Mouse (Mus musculus): ENCODE measurements around the gene Slc30a2. TPM values are rescaled to one million over a fixed set of nuclear protein-coding genes. Genes with fewer than 3 reads are reported as not detected.

Gene Slc30a2
- polyA plus RNA-seq, 1 experiment from 2014 or later = 0.12 TPM

- Histone ChIP-seq H3K9ac (ENCODE audit: low read depth, low read length) (no peak overlapping the region), H3K4me2 (ENCODE audit: low read depth, low read length) (no peak overlapping the region), H3K27ac (ENCODE audit: low read length) (no peak overlapping the region), H3K9me3 (replicated peaks; ENCODE audit: control insufficient read depth, low read length) (no peaks in the 10 kb centered on the region), H3K27me3 (ENCODE audit: control insufficient read depth, insufficient read depth, low read depth, low read length) (no peaks in the 10 kb centered on the region), H3K4me3 (ENCODE audit: low read depth, low read length) (no peak overlapping the region), H3K36me3 (ENCODE audit: control insufficient read depth, insufficient read depth) (no peaks in the 10 kb centered on the region), H3K4me1 (ENCODE audit: control insufficient read depth, low read depth, low read length) (no peaks in the 10 kb centered on the region)
- ATAC-seq (ENCODE audit: low read depth) = no peak
- 72% methylated on average over 5 of the region's 5 CpGs for WGBS (ENCODE audit: insufficient replicate concordance)
Measured at GRCm38 (mm10) chr4:134302084-134302483, 40.9 kb upstream of the Slc30a2 start.

- 51% methylated on average over 2 of the region's 2 CpGs for WGBS (ENCODE audit: insufficient replicate concordance)
Measured at GRCm38 (mm10) chr4:134306963-134307362, 36.0 kb upstream of the Slc30a2 start.

GRCm38 (mm10) chr4:134307367-134308072 is 35.5 kb upstream of the Slc30a2 start:
- peaks cover 4% of the 10 kb centered on the region; the same call in 1 of the 2 replicates for H3K4me1 ChIP-seq (ENCODE audit: control insufficient read depth, low read depth, low read length)
- H3K4me2 ChIP-seq (ENCODE audit: low read depth, low read length) = peak overlapping the region; percentile 32; the same call in 1 of the 2 replicates
- peak; percentile 63 for ATAC-seq (ENCODE audit: low read depth)
- no peak overlapping the region for H3K9ac ChIP-seq (ENCODE audit: low read depth, low read length)
- no peak overlapping the region for H3K27ac ChIP-seq (ENCODE audit: low read length)
- WGBS (ENCODE audit: insufficient replicate concordance) = 11% methylated on average over 12 of the region's 12 CpGs
- no peaks in the 10 kb centered on the region for H3K36me3 ChIP-seq (ENCODE audit: control insufficient read depth, insufficient read depth)
- H3K4me3 ChIP-seq (ENCODE audit: low read depth, low read length) = no peak overlapping the region
- no peaks in the 10 kb centered on the region for H3K27me3 ChIP-seq (ENCODE audit: control insufficient read depth, insufficient read depth, low read depth, low read length)
- no peaks in the 10 kb centered on the region for H3K9me3 ChIP-seq (replicated peaks; ENCODE audit: control insufficient read depth, low read length)

More at GRCm38 (mm10) chr4:134306963-134307362, 36.0 kb upstream of the Slc30a2 start:
- no peaks in the 10 kb centered on the region for H3K9me3 ChIP-seq (replicated peaks; ENCODE audit: control insufficient read depth, low read length)
- ATAC-seq (ENCODE audit: low read depth) = no peak
- no peak overlapping the region for H3K9ac ChIP-seq (ENCODE audit: low read depth, low read length)
- no peak overlapping the region for H3K4me3 ChIP-seq (ENCODE audit: low read depth, low read length)
- no peaks in the 10 kb centered on the region for H3K36me3 ChIP-seq (ENCODE audit: control insufficient read depth, insufficient read depth)
- H3K27ac ChIP-seq (ENCODE audit: low read length) = no peak overlapping the region
- H3K27me3 ChIP-seq (ENCODE audit: control insufficient read depth, insufficient read depth, low read depth, low read length) = no peaks in the 10 kb centered on the region
- 0 out of 2 replicates have a peak overlapping the region, but pooled peaks have one; percentile 32 for H3K4me2 ChIP-seq (ENCODE audit: low read depth, low read length)
- H3K4me1 ChIP-seq (ENCODE audit: control insufficient read depth, low read depth, low read length) = peaks cover 4% of the 10 kb centered on the region; the same call in 1 of the 2 replicates

DNA sequence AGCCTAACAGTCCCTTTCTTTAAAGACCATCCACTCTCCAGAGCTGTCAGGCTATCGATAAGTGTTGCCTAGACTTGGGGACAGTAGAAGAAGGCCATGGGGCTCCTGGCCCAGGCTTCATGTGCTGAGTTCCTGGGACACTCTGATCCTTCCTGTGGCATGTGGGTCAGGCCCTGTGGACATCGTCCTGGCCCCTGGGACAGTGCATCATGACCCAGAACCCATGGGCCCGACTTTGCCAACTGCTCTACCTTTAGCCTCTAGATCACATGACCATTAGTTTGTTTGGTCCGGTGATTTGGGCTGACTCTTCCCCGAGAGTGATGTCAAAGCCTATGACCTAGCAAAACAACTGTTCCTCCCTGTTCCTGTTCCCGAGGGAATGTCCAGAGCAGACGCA is 32.9 kb upstream of the Slc30a2 start:
- Histone ChIP-seq H3K27ac (ENCODE audit: low read length) (no peak overlapping the region), H3K4me2 (ENCODE audit: low read depth, low read length) (no peak overlapping the region), H3K4me3 (ENCODE audit: low read depth, low read length) (no peak overlapping the region), H3K4me1 (ENCODE audit: control insufficient read depth, low read depth, low read length) (peaks cover 4% of the 10 kb centered on the region; the same call in 1 of the 2 replicates), H3K36me3 (ENCODE audit: control insufficient read depth, insufficient read depth) (no peaks in the 10 kb centered on the region), H3K9me3 (replicated peaks; ENCODE audit: control insufficient read depth, low read length) (no peaks in the 10 kb centered on the region; the same call in 1 of the 2 replicates), H3K27me3 (ENCODE audit: control insufficient read depth, insufficient read depth, low read depth, low read length) (no peaks in the 10 kb centered on the region), H3K9ac (ENCODE audit: low read depth, low read length) (no peak overlapping the region)
- 68% methylated on average over 7 of the region's 7 CpGs for WGBS (ENCODE audit: insufficient replicate concordance)
- no peak for ATAC-seq (ENCODE audit: low read depth)

DNA sequence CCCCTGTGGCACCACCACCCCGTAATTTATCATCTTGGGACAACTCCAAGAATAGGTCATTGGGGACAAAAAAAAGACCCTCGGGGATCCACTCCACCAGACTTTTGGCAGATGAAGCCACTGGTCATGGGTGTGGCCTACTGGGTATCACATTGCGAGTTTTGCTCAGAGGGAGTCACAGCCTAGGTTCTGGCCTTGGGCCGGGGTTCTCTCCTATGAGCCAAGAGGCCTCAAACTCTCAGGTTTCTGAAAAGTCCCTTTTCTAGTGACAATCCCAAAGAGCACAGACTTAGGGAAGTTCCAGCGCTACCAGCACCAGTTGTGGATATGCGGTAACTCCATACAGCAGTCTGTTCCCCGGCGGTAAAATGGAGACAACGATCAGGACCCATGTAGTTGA is 32.3 kb upstream of the Slc30a2 start:
- no peak overlapping the region for H3K4me3 ChIP-seq (ENCODE audit: low read depth, low read length)
- no peak for ATAC-seq (ENCODE audit: low read depth)
- H3K4me2 ChIP-seq (ENCODE audit: low read depth, low read length) = no peak overlapping the region
- H3K4me1 ChIP-seq (ENCODE audit: control insufficient read depth, low read depth, low read length) = peaks cover 4% of the 10 kb centered on the region; the same call in 1 of the 2 replicates
- 74% methylated on average over 9 of the region's 9 CpGs for WGBS (ENCODE audit: insufficient replicate concordance)
- no peaks in the 10 kb centered on the region; the same call in 1 of the 2 replicates for H3K9me3 ChIP-seq (replicated peaks; ENCODE audit: control insufficient read depth, low read length)
- H3K27me3 ChIP-seq (ENCODE audit: control insufficient read depth, insufficient read depth, low read depth, low read length) = no peaks in the 10 kb centered on the region
- H3K9ac ChIP-seq (ENCODE audit: low read depth, low read length) = no peak overlapping the region
- no peak overlapping the region for H3K27ac ChIP-seq (ENCODE audit: low read length)
- H3K36me3 ChIP-seq (ENCODE audit: control insufficient read depth, insufficient read depth) = no peaks in the 10 kb centered on the region

GRCm38 (mm10) chr4:134311784-134312183 is 31.2 kb upstream of the Slc30a2 start:
- Histone ChIP-seq H3K4me2 (ENCODE audit: low read depth, low read length) (no peak overlapping the region), H3K36me3 (ENCODE audit: control insufficient read depth, insufficient read depth) (no peaks in the 10 kb centered on the region), H3K4me1 (ENCODE audit: control insufficient read depth, low read depth, low read length) (peaks cover 4% of the 10 kb centered on the region; the same call in 1 of the 2 replicates), H3K9ac (ENCODE audit: low read depth, low read length) (no peak overlapping the region), H3K9me3 (replicated peaks; ENCODE audit: control insufficient read depth, low read length) (no peaks in the 10 kb centered on the region; the same call in 1 of the 2 replicates), H3K27me3 (ENCODE audit: control insufficient read depth, insufficient read depth, low read depth, low read length) (no peaks in the 10 kb centered on the region), H3K27ac (ENCODE audit: low read length) (no peak overlapping the region), H3K4me3 (ENCODE audit: low read depth, low read length) (no peak overlapping the region)
- 54% methylated on average over 9 of the region's 9 CpGs for WGBS (ENCODE audit: insufficient replicate concordance)
- no peak for ATAC-seq (ENCODE audit: low read depth)

DNA sequence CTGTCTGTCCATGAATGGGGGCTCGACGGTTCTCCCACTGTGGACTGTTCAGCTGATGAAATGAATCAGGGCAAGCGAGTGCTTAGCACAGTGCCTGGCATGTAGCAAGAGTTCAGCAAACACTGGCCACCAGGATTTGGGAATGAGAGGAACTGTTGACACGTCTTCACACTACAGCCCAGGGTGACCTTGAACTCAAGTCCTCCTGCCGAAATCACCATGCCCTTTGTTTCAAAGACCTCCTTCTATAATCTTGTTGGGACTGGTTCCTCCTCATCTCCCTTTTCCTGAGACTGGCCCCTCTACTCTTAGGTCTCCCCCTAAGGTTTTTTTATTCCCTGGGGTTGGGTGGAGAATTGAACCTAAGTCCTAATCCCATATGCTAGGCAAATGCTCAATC is 30.6 kb upstream of the Slc30a2 start:
- no peaks in the 10 kb centered on the region for H3K27me3 ChIP-seq (ENCODE audit: control insufficient read depth, insufficient read depth, low read depth, low read length)
- no peak overlapping the region for H3K4me2 ChIP-seq (ENCODE audit: low read depth, low read length)
- WGBS (ENCODE audit: insufficient replicate concordance) = 63% methylated on average over 5 of the region's 5 CpGs
- H3K27ac ChIP-seq (ENCODE audit: low read length) = no peak overlapping the region
- no peak for ATAC-seq (ENCODE audit: low read depth)
- H3K9me3 ChIP-seq (replicated peaks; ENCODE audit: control insufficient read depth, low read length) = no peaks in the 10 kb centered on the region; the same call in 1 of the 2 replicates
- H3K36me3 ChIP-seq (ENCODE audit: control insufficient read depth, insufficient read depth) = no peaks in the 10 kb centered on the region
- peaks cover 2% of the 10 kb centered on the region; the same call in 1 of the 2 replicates for H3K4me1 ChIP-seq (ENCODE audit: control insufficient read depth, low read depth, low read length)
- no peak overlapping the region for H3K9ac ChIP-seq (ENCODE audit: low read depth, low read length)
- no peak overlapping the region for H3K4me3 ChIP-seq (ENCODE audit: low read depth, low read length)

DNA sequence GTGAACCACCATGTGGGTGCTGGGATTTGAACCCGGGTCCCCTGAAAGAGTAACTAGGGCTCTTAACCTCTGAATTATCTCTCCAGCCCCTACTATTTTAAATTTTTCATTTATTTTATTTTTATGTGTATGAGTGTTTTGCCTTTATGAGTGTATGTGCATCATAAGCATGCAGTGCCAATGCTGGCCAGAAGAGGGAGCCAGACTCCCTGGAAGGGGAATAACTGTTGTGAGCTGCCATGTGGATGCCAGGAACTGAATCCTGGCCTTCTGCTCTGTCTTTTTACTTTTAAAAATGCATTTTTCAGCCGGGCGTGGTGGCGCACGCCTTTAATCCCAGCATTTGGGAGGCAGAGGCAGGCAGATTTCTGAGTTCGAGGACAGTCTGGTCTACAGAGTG is 30.1 kb upstream of the Slc30a2 start:
- no peaks in the 10 kb centered on the region for H3K27me3 ChIP-seq (ENCODE audit: control insufficient read depth, insufficient read depth, low read depth, low read length)
- H3K4me3 ChIP-seq (ENCODE audit: low read depth, low read length) = no peak overlapping the region
- WGBS (ENCODE audit: insufficient replicate concordance) = 78% methylated on average over 6 of the region's 6 CpGs
- no peaks in the 10 kb centered on the region; the same call in 1 of the 2 replicates for H3K9me3 ChIP-seq (replicated peaks; ENCODE audit: control insufficient read depth, low read length)
- H3K4me2 ChIP-seq (ENCODE audit: low read depth, low read length) = no peak overlapping the region
- no peaks in the 10 kb centered on the region for H3K36me3 ChIP-seq (ENCODE audit: control insufficient read depth, insufficient read depth)
- H3K4me1 ChIP-seq (ENCODE audit: control insufficient read depth, low read depth, low read length) = no peaks in the 10 kb centered on the region
- no peak overlapping the region for H3K9ac ChIP-seq (ENCODE audit: low read depth, low read length)
- ATAC-seq (ENCODE audit: low read depth) = no peak
- no peak overlapping the region for H3K27ac ChIP-seq (ENCODE audit: low read length)

DNA sequence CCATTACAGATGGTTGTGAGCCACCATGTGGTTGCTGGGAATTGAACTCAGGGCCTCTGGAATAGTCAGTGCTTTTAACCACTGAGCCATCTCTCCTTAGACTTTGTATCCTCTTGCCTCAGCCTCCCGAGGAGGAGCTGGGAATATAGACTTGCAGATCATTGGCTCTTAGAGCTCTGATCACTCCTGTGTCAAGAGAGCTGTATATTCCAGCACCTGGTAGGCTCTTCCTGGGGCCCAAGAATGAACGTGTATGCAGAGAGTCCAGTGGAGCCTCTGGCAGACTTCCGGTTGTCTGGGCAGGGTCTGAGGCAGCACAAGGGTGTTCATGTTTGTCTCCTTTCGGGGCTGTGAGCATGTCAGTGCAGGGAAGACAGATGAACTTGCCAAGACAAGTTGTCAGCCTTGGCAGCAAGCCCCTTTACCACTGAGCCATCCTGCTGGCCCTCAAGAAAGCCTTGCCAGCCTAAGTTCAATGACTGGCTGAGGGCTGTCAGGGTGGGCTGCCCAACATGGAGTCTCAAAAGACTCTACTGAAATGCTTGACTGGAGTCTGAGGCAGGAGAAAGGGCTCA is 28.8 kb upstream of the Slc30a2 start:
- Histone ChIP-seq H3K9me3 (replicated peaks; ENCODE audit: control insufficient read depth, low read length) (no peaks in the 10 kb centered on the region; the same call in 1 of the 2 replicates), H3K9ac (ENCODE audit: low read depth, low read length) (no peak overlapping the region), H3K4me3 (ENCODE audit: low read depth, low read length) (no peak overlapping the region), H3K27ac (ENCODE audit: low read length) (no peak overlapping the region), H3K27me3 (ENCODE audit: control insufficient read depth, insufficient read depth, low read depth, low read length) (no peaks in the 10 kb centered on the region), H3K4me2 (ENCODE audit: low read depth, low read length) (no peak overlapping the region), H3K4me1 (ENCODE audit: control insufficient read depth, low read depth, low read length) (no peaks in the 10 kb centered on the region), H3K36me3 (ENCODE audit: control insufficient read depth, insufficient read depth) (no peaks in the 10 kb centered on the region)
- 61% methylated on average over 4 of the region's 4 CpGs for WGBS (ENCODE audit: insufficient replicate concordance)
- no peak for ATAC-seq (ENCODE audit: low read depth)
